Mouse (Mus musculus) adipocyte (in vitro differentiated cells): ENCODE measurements around the gene Gna11.
A peak's percentile ranks its signal among the peaks of the same experiment; 100 is the strongest.

Experiments
- DNase-seq: peaks from one replicate; pipeline ENCODE4 v3.0.0-alpha.2; 2016; ENCODE audit warnings: low spot score

Gna11 gene

DNA sequence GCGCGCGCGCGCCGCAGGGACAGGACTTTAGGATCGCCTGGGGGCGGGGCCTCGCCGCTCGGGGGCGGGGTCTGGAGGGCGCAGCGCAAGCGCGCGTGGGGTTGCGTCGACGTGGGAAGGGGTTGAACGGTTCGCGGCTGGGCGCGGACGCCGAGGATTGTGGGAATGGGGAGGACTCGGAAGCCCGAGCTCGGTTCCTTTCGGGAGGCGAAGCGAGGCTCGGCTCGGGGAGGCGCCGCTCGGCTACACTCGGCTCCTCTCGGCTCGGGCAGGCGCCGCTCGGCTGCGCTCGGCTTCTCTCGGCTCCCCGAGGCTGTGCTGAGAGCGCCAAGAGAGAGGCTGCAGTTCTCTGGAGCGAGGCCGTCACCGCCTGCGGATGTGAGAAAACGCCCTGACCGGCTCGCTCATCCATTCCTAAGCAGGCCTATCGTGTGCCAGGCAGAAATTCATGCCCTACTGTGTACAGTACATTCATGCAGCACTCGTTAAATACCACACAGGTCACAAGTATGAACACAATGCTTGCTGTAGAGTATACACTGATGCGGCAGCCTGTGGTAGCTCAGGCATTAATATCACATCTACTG, at the start of gene Gna11:
TSS of gene Gna11 (minus strand) at position 30 of the 587 bp plus-strand sequence.
- DNase-seq, result peak; percentile 98

DNA sequence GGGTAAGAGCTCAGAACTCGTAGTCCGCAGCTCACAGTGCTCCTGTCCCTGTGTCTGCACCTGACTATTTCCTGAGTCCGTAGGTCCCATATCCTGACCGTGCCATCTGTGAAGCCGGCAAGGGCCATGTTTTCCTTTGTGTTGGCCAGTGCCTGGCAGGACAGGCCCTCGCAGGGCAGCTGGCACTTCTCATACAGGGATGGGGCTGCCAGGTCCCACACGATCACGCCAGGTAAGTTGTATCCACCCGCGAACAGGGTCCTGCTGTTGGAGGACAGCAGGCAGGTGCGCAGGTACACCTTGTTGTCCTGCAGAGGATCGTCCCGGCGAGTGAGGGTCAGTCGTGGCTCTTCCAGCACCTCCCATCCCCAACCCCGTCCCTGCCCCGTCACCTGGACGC, 48.9 kb upstream of the Gna11 start:
- DNase-seq, result no peak

DNA sequence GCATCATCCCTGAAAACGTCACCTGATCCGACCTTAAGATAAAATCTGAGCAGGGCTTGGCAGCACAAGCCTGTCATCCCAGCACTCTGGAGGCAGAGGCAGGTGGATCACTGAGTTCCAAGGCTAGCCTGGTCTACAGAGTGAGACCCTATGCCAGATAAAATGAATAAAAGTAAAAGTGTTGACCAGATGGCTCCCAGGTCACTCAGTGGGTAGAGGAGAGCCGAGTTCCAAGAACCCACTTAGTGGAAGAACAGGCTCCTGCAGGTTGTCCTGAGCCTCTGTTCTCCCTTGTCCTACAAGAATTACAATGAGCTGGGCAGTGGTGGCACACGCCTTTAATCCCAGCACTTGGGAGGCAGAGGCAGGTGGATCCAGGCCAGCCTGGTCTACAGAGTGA, 48.2 kb upstream of the Gna11 start:
- no peak for DNase-seq

DNA sequence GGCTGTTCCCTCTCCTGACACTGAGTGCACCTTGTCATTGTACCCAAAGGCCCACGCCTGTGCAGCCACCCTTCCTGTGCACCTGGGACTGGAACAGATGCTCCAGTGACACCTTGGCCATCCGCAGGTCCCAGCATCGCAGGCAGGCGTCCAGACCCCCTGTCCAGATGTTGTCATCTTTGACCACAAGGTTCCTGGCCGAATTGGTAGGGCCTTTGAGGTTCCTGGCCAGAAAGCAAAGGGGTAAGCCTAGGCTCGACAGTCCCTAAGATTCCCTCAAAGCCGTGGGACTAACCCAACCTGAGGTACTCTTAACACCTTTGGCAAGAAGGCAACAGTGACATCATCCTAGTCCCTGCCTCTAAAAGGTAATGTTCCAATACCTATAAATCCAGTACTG, 47.6 kb upstream of the Gna11 start:
- DNase-seq, result no peak

DNA sequence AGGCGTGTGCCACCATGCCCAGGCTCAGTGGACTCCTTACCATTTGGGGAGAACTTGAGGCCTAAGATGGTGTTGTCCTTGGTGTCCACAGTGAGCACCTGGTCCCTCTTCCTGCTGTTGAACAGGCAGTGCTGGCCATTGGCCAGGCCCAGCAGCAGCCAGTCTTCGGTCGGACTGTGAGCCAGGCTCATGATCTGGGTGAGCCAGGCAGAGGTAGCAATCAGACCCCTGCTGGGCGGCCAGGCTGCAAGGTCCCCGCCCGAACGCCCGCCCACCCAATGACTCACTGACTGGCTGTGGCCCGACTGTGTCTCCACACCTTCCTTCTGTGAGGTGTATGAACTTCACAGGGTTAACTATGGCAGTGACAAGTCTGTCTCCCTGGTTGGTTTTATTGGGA, 46.9 kb upstream of the Gna11 start:
- no peak for DNase-seq

DNA sequence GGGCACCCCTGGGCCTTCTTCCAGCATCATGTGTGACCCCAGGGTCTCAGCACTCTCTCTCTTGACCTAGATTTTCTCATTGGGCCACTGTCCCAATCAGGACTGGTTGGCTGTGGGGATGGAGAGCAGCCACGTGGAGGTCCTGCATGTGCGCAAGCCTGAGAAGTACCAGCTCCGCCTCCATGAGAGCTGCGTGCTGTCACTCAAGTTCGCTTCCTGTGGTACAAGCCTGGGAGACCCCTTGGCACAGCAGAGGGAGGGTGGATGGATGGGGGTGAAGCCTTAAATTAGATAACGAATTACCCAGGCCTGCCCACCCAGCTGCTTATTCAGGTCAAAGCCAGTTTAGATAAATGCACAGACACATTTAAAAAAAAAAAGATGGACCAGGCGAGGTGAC, 43.7 kb upstream of the Gna11 start:
- DNase-seq, result no peak

DNA sequence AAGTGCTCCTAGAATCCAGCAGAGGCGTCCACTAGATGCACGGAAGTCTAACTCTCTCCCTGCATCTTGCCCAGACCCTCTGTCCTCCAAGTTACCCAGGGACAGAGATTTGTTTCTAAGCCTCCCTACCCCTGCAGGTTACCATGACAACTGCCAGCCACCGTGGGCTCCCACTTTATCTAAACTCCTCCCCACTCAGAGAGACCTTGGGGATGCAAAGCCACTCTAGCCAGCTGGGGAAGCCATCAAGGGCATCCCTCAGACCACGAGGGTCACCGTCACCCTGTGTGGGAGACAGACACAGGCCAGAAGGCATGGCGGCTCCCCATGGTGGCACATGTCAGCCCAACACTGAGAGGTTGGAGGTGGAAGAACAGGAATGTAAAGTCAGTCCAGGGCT, 38.4 kb upstream of the Gna11 start:
- no peak for DNase-seq

DNA sequence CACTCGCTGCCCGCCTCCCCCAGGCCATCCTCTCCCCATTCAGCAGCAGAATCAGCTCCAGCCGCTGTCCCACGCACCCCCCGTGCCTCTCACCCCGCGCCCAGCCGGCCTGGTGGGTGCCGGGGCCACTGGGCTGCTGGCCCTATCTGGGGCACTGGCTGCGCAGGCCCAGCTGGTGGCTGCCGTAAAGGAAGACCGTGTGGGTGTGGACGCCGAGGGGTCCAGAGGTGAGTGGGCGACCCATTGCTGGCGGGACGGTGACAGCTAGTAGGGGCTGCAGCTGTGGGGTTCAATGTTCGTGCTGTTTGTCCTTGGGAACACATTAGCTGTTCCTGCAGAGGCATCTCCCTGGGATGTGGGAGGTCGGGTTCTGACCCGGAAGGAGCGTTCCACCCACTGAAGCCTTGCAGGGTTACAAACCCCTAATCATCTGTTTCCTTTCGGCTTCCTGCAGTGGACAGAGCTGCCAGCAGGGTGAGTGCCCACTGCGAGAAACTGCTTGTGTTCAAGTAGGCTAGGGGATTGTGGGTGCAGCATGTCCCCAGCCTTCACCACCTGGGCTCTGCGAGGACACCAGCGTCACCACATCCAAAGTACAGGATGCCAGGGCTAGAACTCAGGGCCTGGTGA, 35.6 kb upstream of the Gna11 start:
- DNase-seq, result no peak

DNA sequence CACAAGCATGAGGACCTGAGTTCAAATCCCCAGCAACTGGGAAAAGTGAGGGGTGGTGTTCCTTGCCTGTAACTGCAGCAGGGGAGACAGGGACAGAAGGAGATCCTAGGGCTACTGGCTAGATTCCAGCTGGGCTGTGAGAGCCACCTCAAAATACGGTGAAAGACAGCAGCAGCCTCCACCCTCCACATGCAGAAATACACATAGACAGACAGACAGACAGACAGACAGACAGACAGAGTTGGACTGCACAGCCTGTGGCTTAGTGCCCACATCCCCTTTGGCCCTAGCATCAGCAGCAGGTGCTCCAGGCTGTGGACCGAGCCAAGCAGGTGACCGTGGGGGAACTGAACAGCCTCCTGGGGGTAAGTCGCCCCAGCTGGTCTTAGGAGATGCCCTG, 35.0 kb upstream of the Gna11 start:
- no peak for DNase-seq

DNA sequence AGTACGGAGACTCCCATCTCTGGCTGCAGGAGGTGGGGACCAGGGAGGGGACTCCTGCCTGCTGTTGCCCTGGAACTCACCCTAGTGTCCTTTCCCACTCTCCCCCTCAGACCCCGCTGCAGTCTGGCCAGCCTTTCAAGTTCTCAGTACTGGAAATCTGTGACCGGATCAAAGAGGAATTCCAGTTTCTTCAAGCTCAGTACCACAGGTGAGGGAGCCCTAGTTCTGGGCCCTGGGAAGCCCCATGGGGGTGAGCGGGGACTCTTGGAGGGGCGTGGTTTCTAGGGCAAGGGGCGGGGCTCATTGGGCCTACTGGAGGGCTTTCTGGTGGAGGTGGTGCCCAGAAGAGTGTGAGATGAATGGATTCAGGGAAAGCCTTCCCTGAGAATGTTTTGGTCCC, 30.7 kb upstream of the Gna11 start:
- no peak for DNase-seq

DNA sequence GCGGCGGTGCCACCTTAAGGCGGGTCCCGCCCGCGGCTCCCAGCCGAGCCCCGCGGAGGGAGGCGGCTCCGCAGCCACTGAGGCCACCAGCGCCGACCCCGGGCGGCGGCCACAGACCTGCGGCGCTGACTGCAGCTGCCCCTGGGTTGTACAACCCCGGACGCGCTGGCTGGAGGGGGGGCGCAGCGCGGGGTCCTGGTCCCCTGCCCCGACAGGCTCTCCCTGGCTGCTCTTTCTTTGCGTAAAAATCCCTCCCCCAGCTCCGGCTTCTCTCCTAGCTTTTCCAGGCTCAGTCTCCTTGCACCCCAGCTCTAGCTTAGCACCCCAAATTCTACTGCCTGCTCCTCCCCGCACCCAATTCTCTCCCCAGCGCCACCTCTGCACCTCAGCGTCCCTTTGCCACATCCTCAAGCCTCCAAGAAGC, 30.2 kb upstream of the Gna11 start:
- DNase-seq, result no peak

DNA sequence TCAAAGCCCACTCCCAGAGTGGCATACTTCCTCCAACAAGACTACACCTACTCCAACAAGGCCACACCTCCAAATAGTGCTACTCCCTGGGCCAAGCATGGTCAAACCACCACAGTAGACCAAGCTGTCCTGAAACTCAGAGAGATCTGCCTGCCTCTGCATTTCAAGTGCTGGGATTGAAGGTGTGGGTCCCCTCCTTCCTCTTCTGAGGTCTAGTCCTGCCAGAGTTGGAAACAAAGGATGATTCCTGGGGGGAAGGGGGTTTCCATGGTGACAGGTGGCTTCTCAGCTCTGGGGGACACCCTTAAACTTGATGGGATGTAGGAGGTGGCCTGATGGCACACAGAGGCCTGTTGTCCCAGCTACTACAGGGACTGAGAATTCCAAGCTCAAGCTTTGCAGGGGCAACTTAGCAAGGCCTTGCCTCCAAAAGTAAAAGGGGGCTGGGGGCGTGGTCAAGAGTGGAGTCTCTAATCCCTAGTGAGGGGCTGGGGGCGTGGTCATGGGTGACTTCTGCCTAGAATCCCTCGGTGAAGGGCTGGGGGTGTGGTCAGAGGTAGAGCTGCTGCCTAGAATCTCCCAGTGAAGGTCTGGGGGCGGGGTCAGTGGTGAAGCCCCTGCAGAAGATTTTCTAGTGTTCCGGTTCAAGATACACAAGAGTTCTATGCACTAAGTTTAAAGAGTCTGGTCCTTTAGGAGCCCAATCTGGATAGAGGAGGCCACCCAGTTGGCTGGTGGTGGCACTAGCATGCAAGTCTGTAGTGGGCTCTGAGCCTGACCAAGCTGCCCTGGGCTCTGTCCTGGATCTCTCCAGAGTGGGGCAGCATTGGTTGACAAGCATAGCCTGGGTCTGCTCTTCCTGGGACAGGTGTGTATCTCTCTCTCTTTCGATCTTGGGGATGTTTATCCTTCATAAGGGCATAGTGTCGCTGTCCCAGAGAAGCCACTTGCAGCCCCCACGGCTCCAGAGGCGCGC, 29.4 kb upstream of the Gna11 start, which contains the start of gene Tle2:
TSS of gene Tle2 (plus strand) at position 481 of the 976 bp plus-strand sequence.
- no peak for DNase-seq

DNA sequence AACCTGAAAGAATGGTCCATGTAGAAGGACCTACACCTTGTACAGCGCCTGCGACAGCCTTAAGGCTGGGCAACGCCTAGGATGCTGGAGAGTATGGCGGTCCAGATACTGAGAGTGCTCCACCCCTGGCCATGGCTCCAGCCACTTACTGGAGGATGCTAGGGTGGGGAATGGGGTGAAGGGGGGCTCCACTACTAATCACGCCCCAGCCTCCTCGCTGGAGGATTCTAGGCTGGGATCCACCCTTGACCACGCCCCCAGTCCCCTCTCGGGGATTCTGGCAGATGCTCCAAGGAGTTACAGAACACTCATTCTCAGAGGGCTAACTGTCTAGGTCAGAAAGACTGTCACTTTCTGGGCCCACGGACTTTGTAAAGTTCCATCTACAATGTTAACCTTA, 28.0 kb upstream of the Gna11 start:
- DNase-seq, result no peak

DNA sequence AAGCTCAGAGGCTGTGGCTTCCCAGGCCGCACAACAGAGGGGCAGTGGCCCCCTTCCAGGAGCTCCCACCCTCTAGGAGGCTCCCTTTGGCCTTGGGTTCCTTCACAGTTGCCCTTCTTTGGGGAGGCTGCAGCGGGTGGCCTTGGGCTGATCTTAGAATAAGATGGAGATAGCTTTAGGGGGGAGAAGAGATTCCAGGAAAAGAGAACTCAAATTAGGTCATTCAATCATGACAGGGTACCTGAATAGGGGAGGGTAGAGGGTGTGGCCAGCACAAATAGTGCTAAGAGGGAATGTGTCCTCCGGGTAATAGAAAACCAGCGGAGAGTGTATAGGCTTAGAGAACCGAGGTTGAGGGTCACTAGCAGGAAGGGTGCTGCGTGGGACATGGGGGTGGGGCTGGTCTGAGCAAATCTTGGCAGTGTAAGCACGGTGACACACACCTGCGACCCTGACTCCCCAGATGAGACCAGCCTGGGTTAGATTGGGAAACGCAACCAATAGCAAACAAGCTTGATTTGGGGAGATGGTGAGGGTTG, 27.2 kb upstream of the Gna11 start:
- DNase-seq, result no peak

DNA sequence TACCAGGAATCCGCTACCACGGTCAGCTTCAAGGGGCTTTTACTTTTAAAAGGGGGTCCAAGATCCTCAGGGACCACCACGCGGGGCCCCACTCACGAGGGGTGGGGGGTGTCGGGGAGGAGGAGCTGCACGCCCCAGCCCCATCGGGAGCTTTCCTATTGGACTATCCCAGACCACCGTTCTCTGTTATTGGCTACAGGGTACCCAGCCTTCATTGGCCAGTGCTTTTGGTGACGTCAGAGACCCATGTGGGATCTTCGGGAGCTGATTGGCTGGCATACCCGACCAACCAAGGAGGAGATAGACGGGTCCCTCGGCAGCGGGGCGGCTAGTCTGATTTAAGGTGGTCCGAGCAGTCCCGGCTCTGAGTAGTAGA, 26.5 kb upstream of the Gna11 start:
- DNase-seq, result peak; percentile 94

DNA sequence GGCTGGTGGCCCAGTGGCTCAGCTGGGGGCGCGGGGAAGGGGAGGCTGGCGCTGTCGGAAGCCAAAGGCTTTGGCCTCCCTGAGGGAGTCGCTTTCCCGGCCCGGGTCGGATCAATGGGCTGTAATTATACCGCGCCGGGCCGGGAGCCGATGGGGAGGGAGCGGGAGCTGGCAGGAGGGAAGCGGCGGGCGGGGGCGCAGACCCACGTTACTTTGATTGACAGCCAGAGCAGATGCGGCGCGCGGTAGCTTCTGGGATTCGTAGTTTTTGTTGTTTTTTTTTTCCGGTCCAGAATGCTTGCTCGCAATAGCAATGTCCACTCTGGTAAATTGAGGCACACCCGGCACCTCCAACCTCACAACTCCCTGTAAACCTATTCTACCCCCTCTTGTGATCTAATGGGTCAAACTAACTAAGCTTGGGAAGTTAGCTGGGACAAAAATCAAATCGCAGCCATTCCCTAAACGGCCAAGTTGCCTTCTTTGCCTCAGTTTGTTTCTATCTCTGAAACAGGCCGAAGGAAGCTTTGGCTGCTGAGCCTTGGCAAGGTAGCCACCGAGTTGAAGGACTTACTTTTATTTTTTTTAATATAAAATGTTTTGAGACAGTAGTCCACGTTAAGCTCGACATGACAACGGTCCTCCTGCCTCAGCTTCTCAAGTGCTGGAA, 26.0 kb upstream of the Gna11 start:
- peak; percentile 89 for DNase-seq

DNA sequence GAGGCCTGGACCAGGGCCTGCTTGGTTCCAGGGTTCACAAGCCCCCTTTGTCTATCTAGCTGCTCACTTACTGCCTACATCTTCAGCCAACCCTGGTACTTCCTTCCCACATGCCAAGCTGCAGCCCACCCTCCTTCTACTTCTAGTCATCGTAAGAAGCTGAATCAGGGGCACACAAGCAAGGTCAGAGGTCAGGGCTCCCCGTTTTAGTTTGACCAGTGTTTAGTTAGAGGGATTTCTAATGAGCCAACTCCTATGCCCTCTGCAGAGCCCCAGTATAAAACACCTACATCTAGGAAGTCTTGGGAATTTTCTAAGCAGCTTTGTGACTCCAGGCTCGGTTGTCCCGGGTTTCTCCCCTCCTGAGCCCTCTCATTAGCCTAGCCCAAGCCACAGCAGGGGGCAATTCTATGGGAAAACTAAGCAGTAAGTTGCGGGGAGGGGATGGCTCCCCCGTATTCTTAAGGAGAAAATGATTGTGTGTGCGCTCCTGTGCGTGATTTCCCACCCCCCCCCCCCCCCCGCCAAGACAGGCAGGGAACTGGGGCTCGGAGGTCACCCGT, 25.3 kb upstream of the Gna11 start:
- no peak for DNase-seq

DNA sequence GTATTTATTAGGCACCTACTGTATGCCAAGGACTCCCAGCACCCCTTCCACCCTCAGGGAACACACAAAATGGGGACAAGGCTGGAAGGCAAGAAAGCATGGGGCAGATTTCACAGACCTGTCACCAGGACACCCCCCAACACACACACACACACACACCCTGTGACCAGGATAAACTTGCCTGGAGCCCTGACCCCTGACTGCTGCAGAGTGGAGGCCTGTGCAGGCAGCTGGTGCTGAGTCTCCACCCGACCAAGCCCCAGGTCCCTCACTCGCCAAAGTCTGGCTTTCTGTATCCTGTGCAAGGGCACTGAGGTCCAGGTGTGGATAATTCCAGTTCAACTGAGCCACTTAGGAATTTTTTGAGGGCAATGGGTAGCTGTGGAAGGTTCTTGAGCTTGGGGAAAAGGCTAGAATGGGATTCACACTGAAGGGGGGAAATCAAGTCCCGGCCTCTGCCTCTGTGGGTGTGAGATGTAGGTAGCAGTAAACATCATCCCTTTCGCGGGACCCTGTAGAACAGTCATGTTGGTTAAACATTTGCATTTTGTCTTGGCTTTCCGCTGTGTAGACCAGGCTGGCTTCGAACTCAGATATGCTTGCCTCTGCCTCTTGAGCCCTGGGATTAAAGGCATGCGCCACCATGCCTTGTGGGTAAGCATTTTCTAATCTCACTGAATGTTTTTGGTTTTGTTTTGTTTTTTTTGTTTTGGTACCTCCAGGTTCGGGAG, 24.7 kb upstream of the Gna11 start:
- no peak for DNase-seq

DNA sequence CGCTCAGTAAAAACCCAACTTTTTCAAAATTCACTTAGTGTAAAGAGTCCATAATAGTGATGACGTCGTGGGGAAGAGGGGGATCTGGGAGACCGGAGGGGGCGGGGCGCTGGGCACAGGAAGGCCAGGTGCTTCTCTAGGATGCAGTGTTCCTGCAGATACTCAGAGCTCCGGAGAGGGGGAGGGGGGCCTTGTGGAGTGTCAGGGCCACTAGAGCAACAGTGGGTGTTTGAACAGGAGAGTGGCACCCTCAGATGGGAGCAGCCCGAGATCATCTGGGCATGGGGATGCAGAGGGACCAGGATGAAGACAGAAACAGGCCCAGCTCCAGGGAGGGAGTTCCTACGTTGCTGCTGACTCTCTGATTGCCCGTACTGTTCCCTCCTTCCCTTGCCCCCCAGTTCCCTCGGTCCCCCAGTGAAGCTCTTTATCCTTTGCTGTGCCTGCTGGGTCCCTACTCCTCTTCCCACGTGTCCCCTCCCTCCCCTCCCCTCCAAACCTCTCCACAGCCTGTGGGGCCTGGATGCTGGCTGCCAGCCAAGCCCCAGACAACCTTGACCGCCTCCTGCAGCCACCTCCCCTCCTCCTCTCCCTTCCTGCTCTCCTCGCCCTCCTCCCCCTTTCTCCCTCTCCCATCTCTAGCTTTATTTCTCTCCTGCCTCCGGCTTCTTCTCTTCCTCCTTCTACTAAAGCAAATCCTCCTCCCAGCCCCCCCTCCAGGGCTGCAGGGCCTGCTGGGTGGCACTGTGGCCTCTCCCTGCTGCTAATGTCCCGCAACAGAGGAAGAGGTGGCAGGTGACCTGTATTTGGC, 23.6 kb upstream of the Gna11 start:
- no peak for DNase-seq
